Mouse (Mus musculus): ENCODE measurements at regions not wholly inside any gene's neighbourhood (a gene's known extent, or its start where the extent isn't known, plus 50 kb on each side); places are given as distances from the start of the nearest gene placed in this dataset.
A peak's percentile ranks its signal among the peaks of the same experiment; 100 is the strongest.
"Not testable (repeated sequence)": the region's sequence is repeated elsewhere in the genome, so short reads cannot be mapped to it uniquely, and the experiment has no call there.

- no peak for DNase-seq (ENCODE audit: extremely low spot score)
Observed at GRCm38 (mm10) chr3:31508471-31508870, 198.3 kb upstream of the Slc7a14 start.

DNA sequence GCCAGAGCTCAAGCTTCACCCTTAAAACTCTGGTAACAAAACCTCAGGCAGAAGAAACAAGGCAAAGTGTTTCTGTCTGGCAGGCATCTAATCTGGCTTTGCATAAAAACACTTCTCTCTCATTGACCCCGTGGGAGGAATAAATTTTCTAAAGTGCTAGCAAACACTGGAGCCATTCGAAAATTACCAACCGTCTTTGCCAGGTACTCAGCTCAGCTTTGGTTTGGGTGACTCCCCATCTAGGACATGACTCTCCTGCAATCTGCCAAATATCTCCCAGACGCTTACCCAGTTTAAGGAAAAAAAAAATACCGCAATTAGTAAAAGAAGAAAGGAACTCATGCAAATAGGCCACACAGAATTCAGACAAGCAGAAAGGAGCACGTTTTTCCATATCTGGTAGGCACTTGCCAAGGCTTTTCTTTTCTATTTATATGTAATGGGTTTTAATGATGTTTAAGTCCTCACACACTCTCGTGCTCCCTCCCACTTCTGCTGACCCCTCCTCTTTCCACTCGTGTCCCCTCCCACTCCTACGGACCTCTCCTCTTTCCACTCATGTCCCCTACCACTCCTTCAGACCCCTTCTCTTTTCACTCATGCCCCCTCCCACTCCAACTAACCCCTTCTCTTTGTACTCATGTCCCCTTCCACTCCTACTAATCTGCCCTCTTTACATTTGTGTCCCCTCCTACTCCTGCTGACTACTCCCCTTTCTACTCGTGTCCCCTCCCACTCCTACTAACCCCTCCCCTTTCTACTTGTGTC is 189.2 kb upstream of the Slc7a14 start:
- no peak for DNase-seq (ENCODE audit: extremely low spot score)

DNA sequence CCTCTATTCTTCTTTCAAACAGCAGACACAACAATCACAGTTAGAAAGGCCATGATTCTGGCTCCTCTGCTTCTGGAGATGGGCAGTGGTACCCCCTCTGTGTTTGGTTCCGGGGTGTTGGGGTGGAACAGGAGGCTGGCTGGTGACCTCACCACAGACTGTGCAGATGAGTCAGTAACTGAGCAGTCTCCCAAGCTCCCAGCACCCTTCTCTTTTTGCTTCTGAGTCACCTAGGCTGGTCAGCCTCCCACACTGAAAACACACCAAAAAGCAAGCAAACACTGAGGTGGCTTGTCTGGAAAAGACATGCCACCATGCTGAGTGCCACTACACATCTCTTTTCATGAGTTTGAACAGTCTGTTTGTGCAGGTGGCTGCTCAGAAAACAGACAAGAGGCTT is 185.1 kb upstream of the Slc7a14 start:
- DNase-seq (ENCODE audit: extremely low spot score), result no peak

DNA sequence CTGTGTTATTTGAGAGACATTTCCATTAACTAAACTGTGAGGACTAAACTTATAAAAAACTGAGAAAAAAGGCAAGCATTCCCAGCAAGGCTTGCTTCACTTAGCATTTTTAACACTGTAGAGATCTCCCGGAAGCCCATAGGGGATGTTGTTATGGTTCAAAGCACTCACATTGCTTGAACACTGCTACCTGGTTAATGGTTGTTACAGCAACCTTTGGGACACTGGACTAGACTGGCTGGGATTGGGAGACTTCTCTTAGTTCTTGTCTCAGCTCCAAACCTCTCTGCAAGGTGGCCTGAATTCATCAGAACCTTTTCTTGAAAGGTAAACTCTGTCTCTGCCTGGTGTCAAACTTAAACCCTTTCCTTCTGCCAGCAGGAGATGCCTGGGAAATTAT is 184.5 kb upstream of the Slc7a14 start:
- no peak for DNase-seq (ENCODE audit: extremely low spot score)

- not testable (repeated sequence) for DNase-seq (ENCODE audit: extremely low spot score)
Observed at GRCm38 (mm10) chr3:31491736-31492135, 181.6 kb upstream of the Slc7a14 start.

- no peak for DNase-seq (ENCODE audit: extremely low spot score)
Observed at GRCm38 (mm10) chr3:31487596-31487995, 177.4 kb upstream of the Slc7a14 start.

- no peak for DNase-seq (ENCODE audit: extremely low spot score)
Observed at GRCm38 (mm10) chr3:31481964-31482363, 171.8 kb upstream of the Slc7a14 start.

- DNase-seq (ENCODE audit: extremely low spot score), result no peak
Observed at GRCm38 (mm10) chr3:31467882-31468281, 157.7 kb upstream of the Slc7a14 start.

DNA sequence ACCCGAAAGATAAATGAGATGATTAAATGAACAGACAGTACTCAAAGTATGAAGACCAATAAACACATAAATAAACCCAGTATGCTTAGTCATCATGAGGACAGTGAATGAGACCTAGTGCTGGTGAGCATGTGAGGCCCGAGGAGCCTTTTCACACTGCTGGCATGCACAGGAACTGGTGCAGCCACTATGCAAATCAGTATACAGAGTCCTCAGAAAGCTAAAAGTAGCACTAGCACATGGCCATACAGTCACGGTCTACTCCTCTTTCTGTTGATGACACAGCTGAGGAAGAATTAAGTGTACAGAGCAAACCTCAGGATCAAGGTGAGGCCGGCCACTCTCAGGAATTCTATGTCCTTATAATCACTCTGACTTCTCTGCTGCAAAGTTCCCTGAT is 154.1 kb upstream of the Slc7a14 start:
- no peak for DNase-seq (ENCODE audit: extremely low spot score)

DNA sequence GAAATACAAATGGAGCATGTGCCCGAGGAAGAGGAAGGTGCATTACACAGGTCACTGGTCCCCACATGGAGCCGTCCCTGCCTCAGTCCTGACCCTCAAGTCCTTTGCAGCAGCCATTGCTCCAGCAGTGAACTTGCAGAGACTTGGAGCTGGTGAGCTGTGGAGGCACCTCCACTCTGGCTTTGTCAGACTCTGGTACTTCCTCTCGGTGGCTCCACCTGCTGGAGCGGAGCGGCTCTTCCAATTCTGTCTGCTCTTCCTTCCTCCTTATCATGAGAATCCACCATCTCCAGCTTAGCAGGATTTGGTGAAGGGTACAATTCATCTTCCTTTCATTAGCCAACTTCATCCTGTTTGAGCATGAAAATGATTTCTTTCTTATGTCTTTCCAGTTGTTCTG is 149.3 kb upstream of the Slc7a14 start:
- peak; percentile 24 for DNase-seq (ENCODE audit: extremely low spot score)

GRCm38 (mm10) chr3:31457938-31458337 is 147.8 kb upstream of the Slc7a14 start:
- DNase-seq (ENCODE audit: extremely low spot score), result no peak

DNA sequence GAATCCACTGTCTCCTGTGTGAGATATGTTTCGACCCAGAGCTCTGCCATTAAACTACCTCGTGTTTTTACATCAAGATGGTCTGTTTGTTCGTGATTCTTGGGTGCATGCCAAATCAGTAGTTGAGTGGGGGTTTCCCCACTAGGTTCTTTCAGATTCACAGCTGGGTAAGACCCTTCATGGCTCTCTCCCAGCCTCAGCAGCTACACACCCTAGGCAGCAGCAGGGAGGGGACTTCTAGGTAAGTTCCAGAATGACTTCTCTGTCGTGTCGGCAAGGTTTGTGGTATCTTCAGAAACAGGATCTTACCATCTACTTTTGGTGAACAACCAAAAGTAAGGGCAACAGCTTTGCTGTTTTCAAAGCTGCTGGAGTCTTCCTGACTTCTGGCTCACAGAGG is 144.9 kb upstream of the Slc7a14 start:
- DNase-seq (ENCODE audit: extremely low spot score), result no peak

- no peak for DNase-seq (ENCODE audit: extremely low spot score)
Observed at GRCm38 (mm10) chr3:31444861-31445260, 134.7 kb upstream of the Slc7a14 start.

GRCm38 (mm10) chr3:31444311-31444710 is 134.1 kb upstream of the Slc7a14 start:
- no peak for DNase-seq (ENCODE audit: extremely low spot score)

DNA sequence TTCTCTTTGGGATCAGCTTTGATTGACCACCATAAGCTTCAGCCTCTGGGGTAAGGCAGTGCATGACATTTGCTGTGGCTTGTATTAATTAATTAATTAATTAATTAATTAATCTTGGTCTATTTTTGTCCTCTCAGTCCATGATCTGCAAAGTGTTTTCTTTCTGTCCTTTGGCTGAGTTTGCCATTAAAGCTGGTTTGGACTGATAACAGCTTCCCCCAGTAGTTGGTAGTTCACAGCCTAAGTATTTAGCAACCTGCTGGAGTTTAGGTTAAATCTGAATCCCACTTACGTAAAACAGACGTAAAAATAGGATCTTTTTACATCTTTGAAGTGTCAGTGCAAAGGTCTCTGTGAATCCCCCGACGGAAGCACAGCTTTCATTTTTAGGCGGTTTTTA is 133.7 kb upstream of the Slc7a14 start:
- DNase-seq (ENCODE audit: extremely low spot score), result no peak

DNA sequence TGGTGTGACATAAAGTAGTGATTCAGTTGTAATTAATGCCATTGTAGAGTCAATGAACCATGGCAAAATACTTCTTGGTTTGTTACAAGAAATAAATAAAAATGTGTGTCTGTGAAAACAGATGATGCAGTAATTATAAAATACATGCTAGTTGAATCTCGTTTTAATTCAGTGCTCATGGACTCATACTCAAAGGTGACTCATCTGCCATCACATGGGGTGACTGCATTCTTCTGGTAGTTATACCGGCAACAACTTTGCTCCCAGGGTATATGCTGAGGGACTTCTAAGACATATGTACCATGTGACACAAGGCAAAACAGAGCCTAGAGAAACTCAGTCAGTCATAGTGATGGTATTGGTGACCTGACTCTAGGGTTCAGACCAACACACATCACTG is 130.1 kb upstream of the Slc7a14 start:
- no peak for DNase-seq (ENCODE audit: extremely low spot score)

- no peak for DNase-seq (ENCODE audit: extremely low spot score)
Observed at GRCm38 (mm10) chr3:31437970-31438369, 127.8 kb upstream of the Slc7a14 start.

- no peak for DNase-seq (ENCODE audit: extremely low spot score)
Observed at GRCm38 (mm10) chr3:31435204-31435963, 125.2 kb upstream of the Slc7a14 start.

DNA sequence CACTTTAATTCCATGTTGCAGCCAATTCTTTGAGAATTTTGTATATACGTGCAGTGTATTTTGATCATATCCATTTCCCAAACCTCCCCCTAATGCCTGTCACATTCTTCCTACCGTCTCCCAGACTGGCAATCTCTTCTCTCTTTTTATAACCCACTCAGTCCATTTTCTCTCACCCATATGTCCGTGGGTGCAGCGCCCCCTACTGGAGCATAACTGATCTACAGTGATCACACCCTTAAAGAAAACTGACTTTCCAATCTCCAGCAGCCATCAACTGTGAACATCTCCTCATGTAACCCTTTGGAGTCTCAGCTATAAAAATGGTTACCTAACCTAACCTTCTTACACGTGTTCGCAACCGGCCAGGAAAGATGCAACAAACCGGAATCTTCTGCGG is 123.0 kb upstream of the Slc7a14 start:
- DNase-seq (ENCODE audit: extremely low spot score), result no peak

DNA sequence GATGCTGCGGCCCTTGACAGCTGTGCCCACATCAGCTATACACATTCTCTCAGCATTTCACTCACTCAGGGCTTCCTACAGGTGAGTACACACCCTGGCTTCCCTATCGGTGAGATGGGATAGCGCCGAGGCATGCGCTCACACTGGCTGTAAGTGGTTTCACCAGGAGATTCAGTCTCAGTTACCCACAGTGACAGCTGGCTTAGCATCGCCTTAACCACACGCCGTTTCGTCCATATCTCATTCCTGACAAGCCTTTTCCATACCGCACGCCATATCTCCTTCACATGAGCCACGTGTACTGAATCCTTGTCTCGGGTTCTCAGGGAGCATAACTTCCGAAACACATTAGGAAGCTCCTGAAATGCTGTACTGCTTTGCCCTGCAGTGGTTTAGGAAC is 113.3 kb upstream of the Slc7a14 start:
- DNase-seq (ENCODE audit: extremely low spot score), result no peak

GRCm38 (mm10) chr3:31408802-31409201 is 98.6 kb upstream of the Slc7a14 start:
- DNase-seq (ENCODE audit: extremely low spot score), result no peak

DNA sequence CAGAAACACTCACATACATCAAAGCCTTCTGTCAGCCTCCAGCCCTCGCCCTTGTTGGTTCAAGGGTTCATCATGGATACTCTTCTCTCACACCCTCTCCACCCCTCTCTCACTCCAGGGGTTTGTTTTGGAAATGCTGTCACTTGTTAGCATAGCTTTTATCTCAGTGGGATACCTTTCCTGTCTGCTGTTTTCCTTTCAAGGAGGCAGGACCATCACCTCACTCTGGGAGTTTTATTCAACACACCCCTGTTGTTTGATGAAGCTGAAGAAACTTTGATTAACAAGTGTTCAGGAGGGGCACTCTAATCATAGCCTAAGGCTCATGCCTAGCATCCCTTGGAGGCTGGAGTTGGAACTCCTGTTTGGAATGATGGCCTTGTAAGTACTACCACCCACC is 95.7 kb upstream of the Slc7a14 start:
- no peak for DNase-seq (ENCODE audit: extremely low spot score)

DNA sequence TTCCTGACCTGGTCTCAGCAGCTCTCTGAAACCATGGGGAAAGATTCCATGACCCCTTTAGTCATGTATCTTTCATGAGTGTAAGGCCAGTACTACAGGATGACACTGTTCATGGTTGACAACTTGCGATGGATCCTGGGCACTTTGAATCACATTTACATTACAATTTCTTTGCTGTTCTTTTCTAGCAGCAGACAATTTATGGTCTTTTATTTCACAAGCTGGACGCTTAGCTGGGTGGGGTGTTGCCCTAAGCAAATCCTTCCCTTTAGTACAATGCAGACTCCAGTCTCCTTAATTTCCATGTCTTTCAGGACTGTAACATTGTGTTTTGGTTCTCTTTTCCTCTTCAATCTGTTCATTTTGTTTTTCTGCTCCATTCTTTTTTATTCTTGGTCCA is 89.0 kb upstream of the Slc7a14 start:
- DNase-seq (ENCODE audit: extremely low spot score), result no peak

Data from embryo, embryonic 9.5 days (tissue).